Comparison of ENCODE assay signal across 23 mouse cellular contexts in the genomic region with DNA sequence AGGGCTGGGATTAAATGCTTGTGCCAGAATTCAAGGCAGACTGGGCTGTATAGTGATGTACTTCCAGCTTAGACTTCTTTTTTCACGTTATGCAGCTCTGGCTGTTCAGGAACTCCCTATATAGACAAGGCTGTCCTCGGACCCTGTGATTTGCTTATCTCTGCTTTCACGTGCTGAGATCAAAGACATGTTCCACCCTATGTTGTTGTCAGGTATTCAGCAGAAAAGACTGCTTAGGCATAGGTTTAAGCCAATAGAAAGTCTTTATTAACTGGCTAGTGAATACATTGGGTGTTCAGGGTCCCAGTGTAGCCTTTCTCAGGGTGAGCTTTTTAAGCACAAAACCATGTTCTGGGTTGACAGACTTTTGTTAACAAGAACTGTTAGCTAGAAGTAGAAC. TPM values are rescaled to one million over a fixed set of nuclear protein-coding genes. Genes with fewer than 3 reads are reported as not detected.
DNase-seq lines count a peak whose midpoint lies in the region; ATAC-seq and TF ChIP-seq lines count a peak whose summit lies in the region.
"Had no signal": no experiment of that assay in that cellular context is flagged by ENCODE, and none has a peak within 500 bp of the region (broad histone marks: within the 10 kb centered on the region; RNA-seq: fewer than 3 reads in every experiment).

No protein-coding gene starts in this region.

- TF ChIP-seq CTCF in testis, adult 2 months (IDR thresholded peaks at IDR 0.05; ENCODE audit: control insufficient read depth, insufficient read depth, insufficient replicate concordance, low read depth, low read length): no peak
- no peak for TF ChIP-seq CTCF in MEL (IDR thresholded peaks at IDR 0.05 in 2 of 3, conservative IDR thresholded peaks at IDR 0.05 in 1 of 3; ENCODE audit: control insufficient read depth in 1 of 3, insufficient read depth in 1 of 3, low read depth in 2 of 3, low read length in 3 of 3, poor library complexity in 1 of 3, severe bottlenecking in 1 of 3)

- H3K9me3 ChIP-seq in heart, embryonic 12.5 days (replicated peaks): peaks cover 5% of the 10 kb centered on the region
- no peaks in the 10 kb centered on the region for H3K9me3 ChIP-seq in midbrain, embryonic 11.5 days (ENCODE audit: control insufficient read depth, low read length)
- H3K9me3 ChIP-seq in midbrain, embryonic 14.5 days (ENCODE audit: control insufficient read depth, low read length): no peaks in the 10 kb centered on the region
- no peaks in the 10 kb centered on the region for H3K9me3 ChIP-seq in MEL (replicated peaks; ENCODE audit: insufficient read depth, low read length)
- H3K9me3 ChIP-seq: G1E had no signal

- no peak overlapping the region for H3K4me2 ChIP-seq in heart, embryonic 12.5 days
- no peak overlapping the region for H3K4me2 ChIP-seq in midbrain, embryonic 11.5 days
- H3K4me2 ChIP-seq in midbrain, embryonic 14.5 days (ENCODE audit: low read length): no peak overlapping the region

- ATAC-seq in heart, embryonic 12.5 days (ENCODE audit: insufficient number of reproducible peaks, low FRiP score): no peak
- no peak for ATAC-seq in midbrain, embryonic 11.5 days (ENCODE audit: low FRiP score)
- ATAC-seq in midbrain, embryonic 14.5 days (ENCODE audit: low FRiP score, low TSS enrichment): no peak
- ATAC-seq: activated CD4-positive, CD25-positive, alpha-beta regulatory T cell, adult 4 months; CD4-positive, CD25-positive, alpha-beta regulatory T cell, adult 4 months; Patski had no signal

- H3K4me1 ChIP-seq in heart, embryonic 12.5 days (replicated peaks): no peaks in the 10 kb centered on the region
- H3K4me1 ChIP-seq in midbrain, embryonic 11.5 days (ENCODE audit: control insufficient read depth, insufficient read depth, low read length): no peaks in the 10 kb centered on the region
- no peaks in the 10 kb centered on the region for H3K4me1 ChIP-seq in midbrain, embryonic 14.5 days (ENCODE audit: control insufficient read depth, insufficient read depth, low read length)
- H3K4me1 ChIP-seq in testis, adult 2 months (ENCODE audit: control insufficient read depth, insufficient read depth, low read length): peaks cover 10% of the 10 kb centered on the region
- H3K4me1 ChIP-seq in MEL (ENCODE audit: control insufficient read depth in 1 of 2, insufficient read depth in 2 of 2, low read length in 2 of 2): no peaks in the 10 kb centered on the region; a peak in 1 of 4 replicates

- DNase-seq in heart, adult 11 months: peak; percentile 81
- DNase-seq in midbrain, embryonic 11.5 days (ENCODE audit: low spot score, missing footprints): peak; percentile 66
- no peak for DNase-seq in midbrain, embryonic 14.5 days
- DNase-seq in testis, postnatal 14 days (ENCODE audit: low spot score): no peak
- no peak for DNase-seq in MEL (ENCODE audit: low read depth, low spot score)
- DNase-seq in layer of hippocampus, postnatal 25 days (ENCODE audit: extremely low spot score in 1 of 2, low spot score in 1 of 2): no peak
- DNase-seq: adrenal gland, adult 2 months; adrenal gland, adult 8-10 months; adrenal gland, postnatal 10 days; adrenal gland, postnatal 14 days; adrenal gland, postnatal 25 days; adrenal gland, postnatal 36 days; B cell, adult 2 months; cerebellum, adult 11 months; cerebellum, adult 11-12 months; cerebellum, adult 18-20 months had no signal

- TF ChIP-seq POLR2A in testis, adult 2 months (IDR thresholded peaks at IDR 0.05; ENCODE audit: control insufficient read depth, low read depth, low read length): no peak
- TF ChIP-seq POLR2A in MEL (IDR thresholded peaks at IDR 0.05; ENCODE audit: control insufficient read depth in 1 of 2, insufficient read depth in 1 of 2, low read depth in 1 of 2, low read length in 2 of 2, poor library complexity in 1 of 2): no peak

- H3K27me3 ChIP-seq in heart, embryonic 12.5 days (replicated peaks): no peaks in the 10 kb centered on the region
- H3K27me3 ChIP-seq in midbrain, embryonic 11.5 days (ENCODE audit: control insufficient read depth, insufficient read depth, low read length): no peaks in the 10 kb centered on the region
- H3K27me3 ChIP-seq in midbrain, embryonic 14.5 days (ENCODE audit: control insufficient read depth, insufficient read depth, low read length): no peaks in the 10 kb centered on the region
- no peaks in the 10 kb centered on the region for H3K27me3 ChIP-seq in testis, adult 2 months (ENCODE audit: control insufficient read depth, insufficient read depth, low read length)
- H3K27me3 ChIP-seq in MEL (ENCODE audit: control insufficient read depth in 1 of 2, insufficient read depth in 2 of 2, low read length in 2 of 2): no peaks in the 10 kb centered on the region
- H3K27me3 ChIP-seq: CH12.LX, Patski had no signal

- no peaks in the 10 kb centered on the region for H3K36me3 ChIP-seq in heart, embryonic 12.5 days
- H3K36me3 ChIP-seq in midbrain, embryonic 11.5 days (ENCODE audit: control insufficient read depth, insufficient read depth, low read length): no peaks in the 10 kb centered on the region
- H3K36me3 ChIP-seq in midbrain, embryonic 14.5 days (ENCODE audit: control insufficient read depth, insufficient read depth, low read length): no peaks in the 10 kb centered on the region
- no peaks in the 10 kb centered on the region for H3K36me3 ChIP-seq in testis, adult 2 months (ENCODE audit: control insufficient read depth, insufficient read depth, low read length)
- no peaks in the 10 kb centered on the region for H3K36me3 ChIP-seq in MEL (ENCODE audit: control insufficient read depth in 1 of 2, insufficient read depth in 2 of 2, low read length in 2 of 2)
- H3K36me3 ChIP-seq: G1E had no signal

- no peak overlapping the region for H3K4me3 ChIP-seq in heart, embryonic 12.5 days
- no peak overlapping the region for H3K4me3 ChIP-seq in midbrain, embryonic 11.5 days (ENCODE audit: low read depth, low read length)
- H3K4me3 ChIP-seq in midbrain, embryonic 14.5 days (replicated peaks; ENCODE audit: low read depth, low read length): no peak overlapping the region
- H3K4me3 ChIP-seq in testis, adult 2 months (ENCODE audit: control insufficient read depth, low read depth, low read length): peak overlapping the region; percentile 54; the same call in 1 of the 2 replicates
- no peak overlapping the region for H3K4me3 ChIP-seq in MEL (ENCODE audit: control insufficient read depth in 1 of 2, insufficient read depth in 1 of 2, low read depth in 2 of 2, low read length in 2 of 2)

- no peaks in the 10 kb centered on the region for H3K79me2 ChIP-seq in MEL (ENCODE audit: control insufficient read depth, insufficient read depth, low read length, poor library complexity)

- TF ChIP-seq RAD21 in MEL (IDR thresholded peaks at IDR 0.05; ENCODE audit: low read depth, low read length): no peak

- 27% methylated on average over 3 of the region's 3 CpGs for WGBS in heart, embryonic 12.5 days
- 73% methylated on average over 3 of the region's 3 CpGs for WGBS in midbrain, embryonic 11.5 days
- WGBS in midbrain, embryonic 14.5 days: 69% methylated on average over 3 of the region's 3 CpGs

- TF ChIP-seq EP300 in MEL (IDR thresholded peaks at IDR 0.05; ENCODE audit: low read depth in 1 of 2, low read length in 2 of 2): no peak

- no peak overlapping the region for H3K27ac ChIP-seq in heart, embryonic 12.5 days (ENCODE audit: poor library complexity, severe bottlenecking)
- no peak overlapping the region for H3K27ac ChIP-seq in midbrain, embryonic 11.5 days (ENCODE audit: low read depth, low read length)
- H3K27ac ChIP-seq in midbrain, embryonic 14.5 days (replicated peaks; ENCODE audit: low read depth, low read length): no peak overlapping the region
- peak overlapping the region; percentile 95 for H3K27ac ChIP-seq in testis, adult 2 months (ENCODE audit: control insufficient read depth, insufficient read depth, low read depth, low read length)
- H3K27ac ChIP-seq in MEL (ENCODE audit: control insufficient read depth, low read depth, low read length): no peak overlapping the region

- no peak overlapping the region for H3K9ac ChIP-seq in heart, embryonic 12.5 days
- no peak overlapping the region for H3K9ac ChIP-seq in midbrain, embryonic 11.5 days (ENCODE audit: low read length)
- H3K9ac ChIP-seq in midbrain, embryonic 14.5 days (replicated peaks; ENCODE audit: low read length): no peak overlapping the region
- no peak overlapping the region for H3K9ac ChIP-seq in MEL (ENCODE audit: control insufficient read depth, low read depth, low read length, poor library complexity, severe bottlenecking)

TF ChIP-seq in MEL, 35 proteins besides CTCF, POLR2A, EP300 and RAD21:
- no peak for TF ChIP-seq POLR2AphosphoS2 (IDR thresholded peaks at IDR 0.05; ENCODE audit: low read length)
- TF ChIP-seq HCFC1 (IDR thresholded peaks at IDR 0.05; ENCODE audit: low read depth, low read length): no peak
- TF ChIP-seq BHLHE40 (IDR thresholded peaks at IDR 0.05; ENCODE audit: borderline replicate concordance, low read depth, low read length): peak; percentile 78; the same call in 1 of the 2 replicates
- no peak for TF ChIP-seq TCF12 (IDR thresholded peaks at IDR 0.05; ENCODE audit: low read depth, low read length)

RNA-seq across cellular contexts. Expression of gene Zmym2, which starts 5.2 kb away (rescaled TPM):
- 38.9 and 46.2 TPM in 2 replicates for polyA plus RNA-seq in heart, embryonic 12.5 days (2016; fragmentation: Nextera tagmentation; extraction: Ambion mirVana)
- polyA plus RNA-seq in midbrain, embryonic 11.5 days (2014; fragmentation: Nextera tagmentation; extraction: Ambion mirVana): 62.5 and 63.3 TPM in 2 replicates
- polyA plus RNA-seq in midbrain, embryonic 14.5 days (2014; fragmentation: Nextera tagmentation; extraction: Ambion mirVana): 61.3 and 68.7 TPM in 2 replicates
- 19.7 and 21.1 TPM in 2 replicates for polyA plus RNA-seq in testis, adult 2 months (2012; rRNA removed)
- 9.8 and 12.2 TPM in 2 replicates for total RNA-seq in MEL (2012; rRNA removed)
- polyA plus RNA-seq in MEL (2012; ENCODE audit: insufficient read depth in 1 of 2, insufficient read length in 2 of 2, low read depth in 1 of 2, low replicate concordance in 2 of 2, missing spikeins in 1 of 2): 100 to 1,000 TPM in 1 of 2 experiments, 10 to 100 TPM in 1; 27.7 to 407 TPM
- total RNA-seq in layer of hippocampus, postnatal 25 days (2021): 10 to 100 TPM; 84.9 to 91.3 TPM

Comparison
In these comparisons a context has a peak if more than half of its experiments do, and no peak if none do; other contexts are left out.
1. DNase-seq: peak in heart, adult 11 months (single experiment) and midbrain, embryonic 11.5 days (single experiment); none in midbrain, embryonic 14.5 days (single experiment), testis, postnatal 14 days (single experiment), MEL (single experiment) and layer of hippocampus, postnatal 25 days (0 of 2).